Mouse (Mus musculus) kidney, postnatal 10 days (tissue): ENCODE measurements around the gene Snx15.
"Not testable (repeated sequence)": the region's sequence is repeated elsewhere in the genome, so short reads cannot be mapped to it uniquely, and the experiment has no call there.

Experiments used
- DNase-seq: peaks from one replicate; pipeline ENCODE4 v3.0.0; 2021; ENCODE audit warnings: mixed read lengths

Snx15 gene

GRCm38 (mm10) chr19:6127760-6128341 is at the start of gene Snx15:
Snx15 (minus strand) TSS chr19:6128304.
- peak; percentile 97 for DNase-seq

- no peak for DNase-seq
These were observed 46.7 kb upstream of the Snx15 start for GRCm38 (mm10) chr19:6174771-6175170.

- DNase-seq: no peak
These were observed 43.1 kb upstream of the Snx15 start for GRCm38 (mm10) chr19:6171215-6171614.

- no peak for DNase-seq
These were observed 38.6 kb upstream of the Snx15 start for GRCm38 (mm10) chr19:6166750-6167149.

- peak; percentile 60 for DNase-seq
These were observed 35.9 kb upstream of the Snx15 start for GRCm38 (mm10) chr19:6163872-6164547.

- DNase-seq: no peak
These were observed 29.1 kb upstream of the Snx15 start for GRCm38 (mm10) chr19:6157220-6157619.

GRCm38 (mm10) chr19:6156372-6156771 is 28.3 kb upstream of the Snx15 start:
- DNase-seq: peak; percentile 62

GRCm38 (mm10) chr19:6155174-6155573 is 27.1 kb upstream of the Snx15 start:
- no peak for DNase-seq

- DNase-seq: no peak
These were observed 16.7 kb upstream of the Snx15 start for GRCm38 (mm10) chr19:6144842-6145241.

GRCm38 (mm10) chr19:6141394-6141749 is 13.3 kb upstream of the Snx15 start, which contains the start of gene Arl2:
Arl2 (minus strand) TSS chr19:6141548.
- peak; percentile 88 for DNase-seq

- peak; percentile 95 for DNase-seq
These were observed 12.7 kb upstream of the Snx15 start, which contains the start of gene Batf2 for GRCm38 (mm10) chr19:6140678-6141393. Batf2 (plus strand) TSS chr19:6140983.

GRCm38 (mm10) chr19:6140374-6140677 is 12.2 kb upstream of the Snx15 start:
- DNase-seq: no peak

- DNase-seq: no peak
These were observed 11.6 kb upstream of the Snx15 start for GRCm38 (mm10) chr19:6139701-6140100.

- DNase-seq: no peak
These were observed 8.3 kb upstream of the Snx15 start for GRCm38 (mm10) chr19:6136397-6136796.

- not testable (repeated sequence) for DNase-seq
These were observed 5.1 kb upstream of the Snx15 start for GRCm38 (mm10) chr19:6133197-6133596.

GRCm38 (mm10) chr19:6132171-6132827 is 4.2 kb upstream of the Snx15 start:
- DNase-seq: no peak

- not testable (repeated sequence) for DNase-seq
These were observed 2.5 kb upstream of the Snx15 start for GRCm38 (mm10) chr19:6130414-6131128.

- no peak for DNase-seq
These were observed 1.1 kb downstream of the Snx15 start for GRCm38 (mm10) chr19:6126789-6127580.

GRCm38 (mm10) chr19:6126289-6126688 is 1.8 kb downstream of the Snx15 start:
- DNase-seq: peak; percentile 75

GRCm38 (mm10) chr19:6124898-6125297 is 3.2 kb downstream of the Snx15 start:
- DNase-seq: no peak

GRCm38 (mm10) chr19:6123330-6123729 is 4.8 kb downstream of the Snx15 start:
- no peak for DNase-seq

GRCm38 (mm10) chr19:6121761-6122160 is 6.3 kb downstream of the Snx15 start:
- peak; percentile 46 for DNase-seq
